Mouse (Mus musculus): ENCODE measurements at regions not wholly inside any gene's neighbourhood (a gene's known extent, or its start where the extent isn't known, plus 50 kb on each side); places are given as distances from the start of the nearest gene placed in this dataset.
"Not testable (repeated sequence)": the region's sequence is repeated elsewhere in the genome, so short reads cannot be mapped to it uniquely, and the experiment has no call there.

- WGBS: 42% methylated on average over 6 of the region's 6 CpGs
- no peak overlapping the region for H3K9ac ChIP-seq
- H3K27me3 ChIP-seq: no peaks in the 10 kb centered on the region
- no peak overlapping the region for H3K4me2 ChIP-seq
- no peak overlapping the region for H3K4me3 ChIP-seq
- no peaks in the 10 kb centered on the region for H3K4me1 ChIP-seq
- ATAC-seq (ENCODE audit: borderline replicate concordance, extremely low read depth, low FRiP score, low TSS enrichment): no peak
- H3K9me3 ChIP-seq: no peaks in the 10 kb centered on the region
- no peak overlapping the region for H3K27ac ChIP-seq
- no peaks in the 10 kb centered on the region for H3K36me3 ChIP-seq
Measured at GRCm38 (mm10) chr9:51637131-51637920, 127.8 kb upstream of the Arhgap20 start.

GRCm38 (mm10) chr9:51641706-51642105 lies 123.4 kb upstream of the Arhgap20 start:
- Histone ChIP-seq H3K4me2 (no peak overlapping the region), H3K4me3 (no peak overlapping the region), H3K9ac (no peak overlapping the region), H3K36me3 (no peaks in the 10 kb centered on the region), H3K4me1 (no peaks in the 10 kb centered on the region), H3K27me3 (no peaks in the 10 kb centered on the region), H3K27ac (no peak overlapping the region), H3K9me3 (no peaks in the 10 kb centered on the region)
- 69% methylated on average over 4 of the region's 4 CpGs for WGBS
- ATAC-seq (ENCODE audit: borderline replicate concordance, extremely low read depth, low FRiP score, low TSS enrichment): no peak

- Histone ChIP-seq H3K4me1 (no peaks in the 10 kb centered on the region), H3K9ac (no peak overlapping the region), H3K36me3 (no peaks in the 10 kb centered on the region), H3K4me3 (no peak overlapping the region), H3K27ac (no peak overlapping the region), H3K4me2 (no peak overlapping the region), H3K9me3 (no peaks in the 10 kb centered on the region), H3K27me3 (no peaks in the 10 kb centered on the region)
- WGBS: 18% methylated on average over 1 of the region's 1 CpGs
- no peak for ATAC-seq (ENCODE audit: borderline replicate concordance, extremely low read depth, low FRiP score, low TSS enrichment)
Measured at GRCm38 (mm10) chr9:51645426-51645825, 119.7 kb upstream of the Arhgap20 start.

- no peak for ATAC-seq (ENCODE audit: borderline replicate concordance, extremely low read depth, low FRiP score, low TSS enrichment)
- Histone ChIP-seq H3K36me3 (no peaks in the 10 kb centered on the region), H3K27me3 (no peaks in the 10 kb centered on the region), H3K9ac (no peak overlapping the region), H3K27ac (no peak overlapping the region), H3K4me2 (no peak overlapping the region), H3K4me1 (no peaks in the 10 kb centered on the region), H3K4me3 (no peak overlapping the region), H3K9me3 (no peaks in the 10 kb centered on the region)
- WGBS: 73% methylated on average over 4 of the region's 4 CpGs
Measured at GRCm38 (mm10) chr9:51653376-51654292, 111.5 kb upstream of the Arhgap20 start.

- WGBS: 97% methylated on average over 1 of the region's 1 CpGs
Measured at GRCm38 (mm10) chr9:51654645-51655044, 110.5 kb upstream of the Arhgap20 start.

GRCm38 (mm10) chr9:51657796-51658195 lies 107.3 kb upstream of the Arhgap20 start:
- Histone ChIP-seq H3K9ac (no peak overlapping the region), H3K4me2 (no peak overlapping the region), H3K36me3 (no peaks in the 10 kb centered on the region), H3K4me3 (no peak overlapping the region), H3K27me3 (no peaks in the 10 kb centered on the region), H3K4me1 (peaks cover 13% of the 10 kb centered on the region; the same call in 1 of the 2 replicates), H3K27ac (no peak overlapping the region), H3K9me3 (no peaks in the 10 kb centered on the region)
- WGBS: 93% methylated on average over 1 of the region's 1 CpGs
- ATAC-seq (ENCODE audit: borderline replicate concordance, extremely low read depth, low FRiP score, low TSS enrichment): no peak

More at GRCm38 (mm10) chr9:51654645-51655044, 110.5 kb upstream of the Arhgap20 start:
- H3K36me3 ChIP-seq: no peaks in the 10 kb centered on the region
- H3K9ac ChIP-seq: no peak overlapping the region
- H3K27me3 ChIP-seq: no peaks in the 10 kb centered on the region
- no peaks in the 10 kb centered on the region for H3K4me1 ChIP-seq
- no peaks in the 10 kb centered on the region for H3K9me3 ChIP-seq
- H3K4me3 ChIP-seq: no peak overlapping the region
- ATAC-seq (ENCODE audit: borderline replicate concordance, extremely low read depth, low FRiP score, low TSS enrichment): no peak
- no peak overlapping the region for H3K27ac ChIP-seq
- H3K4me2 ChIP-seq: no peak overlapping the region

- no peaks in the 10 kb centered on the region for H3K36me3 ChIP-seq
- WGBS: 57% methylated on average over 7 of the region's 7 CpGs
Measured at GRCm38 (mm10) chr9:51660908-51661874, 103.9 kb upstream of the Arhgap20 start.

GRCm38 (mm10) chr9:51661911-51662310 lies 103.2 kb upstream of the Arhgap20 start:
- H3K27me3 ChIP-seq: no peaks in the 10 kb centered on the region
- WGBS: 63% methylated on average over 2 of the region's 2 CpGs
- peak overlapping the region; percentile 9; the same call in 1 of the 2 replicates for H3K27ac ChIP-seq
- no peak overlapping the region for H3K9ac ChIP-seq
- H3K9me3 ChIP-seq: no peaks in the 10 kb centered on the region
- no peak for ATAC-seq (ENCODE audit: borderline replicate concordance, extremely low read depth, low FRiP score, low TSS enrichment)
- H3K4me2 ChIP-seq: no peak overlapping the region
- peaks cover 13% of the 10 kb centered on the region; the same call in 1 of the 2 replicates for H3K4me1 ChIP-seq
- no peak overlapping the region for H3K4me3 ChIP-seq
- H3K36me3 ChIP-seq: no peaks in the 10 kb centered on the region

More at GRCm38 (mm10) chr9:51660908-51661874, 103.9 kb upstream of the Arhgap20 start:
- peaks cover 13% of the 10 kb centered on the region; the same call in 1 of the 2 replicates for H3K4me1 ChIP-seq
- no peaks in the 10 kb centered on the region for H3K9me3 ChIP-seq
- no peaks in the 10 kb centered on the region for H3K27me3 ChIP-seq
- no peak overlapping the region for H3K4me2 ChIP-seq
- peak; percentile 81 for ATAC-seq (ENCODE audit: borderline replicate concordance, extremely low read depth, low FRiP score, low TSS enrichment)
- H3K4me3 ChIP-seq: no peak overlapping the region
- peak overlapping the region; percentile 9; the same call in 1 of the 2 replicates for H3K27ac ChIP-seq
- H3K9ac ChIP-seq: no peak overlapping the region

GRCm38 (mm10) chr9:51664353-51664752 lies 100.8 kb upstream of the Arhgap20 start:
- no peak overlapping the region for H3K9ac ChIP-seq
- H3K36me3 ChIP-seq: no peaks in the 10 kb centered on the region
- no peak for ATAC-seq (ENCODE audit: borderline replicate concordance, extremely low read depth, low FRiP score, low TSS enrichment)
- H3K27ac ChIP-seq: no peak overlapping the region
- 19% methylated on average over 1 of the region's 1 CpGs for WGBS
- no peaks in the 10 kb centered on the region for H3K9me3 ChIP-seq
- H3K27me3 ChIP-seq: no peaks in the 10 kb centered on the region
- no peak overlapping the region for H3K4me3 ChIP-seq
- no peak overlapping the region for H3K4me2 ChIP-seq
- peaks cover 13% of the 10 kb centered on the region; the same call in 1 of the 2 replicates for H3K4me1 ChIP-seq

- peaks cover 13% of the 10 kb centered on the region; the same call in 1 of the 2 replicates for H3K4me1 ChIP-seq
- no peaks in the 10 kb centered on the region for H3K9me3 ChIP-seq
- no peaks in the 10 kb centered on the region for H3K27me3 ChIP-seq
- no peaks in the 10 kb centered on the region for H3K36me3 ChIP-seq
- H3K9ac ChIP-seq: no peak overlapping the region
- no peak overlapping the region for H3K4me3 ChIP-seq
- no peak overlapping the region for H3K27ac ChIP-seq
- no peak for ATAC-seq (ENCODE audit: borderline replicate concordance, extremely low read depth, low FRiP score, low TSS enrichment)
- no peak overlapping the region for H3K4me2 ChIP-seq
Measured at GRCm38 (mm10) chr9:51664876-51665275, 100.3 kb upstream of the Arhgap20 start.

- not testable (repeated sequence) for ATAC-seq (ENCODE audit: borderline replicate concordance, extremely low read depth, low FRiP score, low TSS enrichment); H3K4me2 ChIP-seq; H3K27me3 ChIP-seq; H3K4me1 ChIP-seq; H3K27ac ChIP-seq; H3K36me3 ChIP-seq; H3K9me3 ChIP-seq; H3K4me3 ChIP-seq; H3K9ac ChIP-seq
- WGBS: 93% methylated on average over 12 of the region's 12 CpGs
Measured at GRCm38 (mm10) chr9:51668976-51669375, 96.2 kb upstream of the Arhgap20 start.
